Mouse (Mus musculus) v-Abl transformed pro-B cells (cell line): ENCODE measurements around the gene Arid3c.
"Not testable (repeated sequence)": the region's sequence is repeated elsewhere in the genome, so short reads cannot be mapped to it uniquely, and the experiment has no call there.

Experiments used
- in situ Hi-C, 2 experiments: fragments of 400-800 bp; cut with MboI; formaldehyde crosslinking; loops; one replicate each; pipeline ENCODE4 v1.15.1; 2025; ENCODE audit not compliant: unreplicated experiment in 2 of 2

The Arid3c gene

GRCm38 (mm10) chr4:41731052-41731765, at the start of gene Arid3c:
Gene Arid3c, minus strand, starts transcription at chr4:41731142.
- in situ Hi-C loops, result loop anchor here in 1 of 2 experiments (25.0 kb wide), 1 partner anchor 1019 kb away; the partner anchor contains the start of genes Aptx and Dnaja1

- in situ Hi-C loops, result not testable (repeated sequence)
Measured at GRCm38 (mm10) chr4:41775840-41776239, 44.9 kb upstream of the Arid3c start.

- in situ Hi-C loops, result not testable (repeated sequence)
Measured at GRCm38 (mm10) chr4:41774506-41774905, 43.6 kb upstream of the Arid3c start.

GRCm38 (mm10) chr4:41774002-41774401, 43.1 kb upstream of the Arid3c start, which contains the start of gene Ccl27a:
Gene Ccl27a, minus strand, starts transcription at chr4:41774247.
- in situ Hi-C loops, result not testable (repeated sequence)

- in situ Hi-C loops, result not testable (repeated sequence)
Measured at GRCm38 (mm10) chr4:41773502-41773901, 42.6 kb upstream of the Arid3c start.

- in situ Hi-C loops, result not testable (repeated sequence)
Measured at GRCm38 (mm10) chr4:41772946-41773345, 42.0 kb upstream of the Arid3c start.

GRCm38 (mm10) chr4:41767301-41767700, 36.4 kb upstream of the Arid3c start:
- in situ Hi-C loops, result not testable (repeated sequence)

- in situ Hi-C loops, result not testable (repeated sequence)
Measured at GRCm38 (mm10) chr4:41763176-41763575, 32.2 kb upstream of the Arid3c start.

- in situ Hi-C loops, result not testable (repeated sequence)
Measured at GRCm38 (mm10) chr4:41762688-41763114, 31.8 kb upstream of the Arid3c start.

- in situ Hi-C loops, result no loop called here
Measured at GRCm38 (mm10) chr4:41762099-41762687, 31.3 kb upstream of the Arid3c start.

GRCm38 (mm10) chr4:41761680-41762079, 30.7 kb upstream of the Arid3c start:
- in situ Hi-C loops, result no loop called here

- in situ Hi-C loops, result no loop called here
Measured at GRCm38 (mm10) chr4:41760911-41761310, 30.0 kb upstream of the Arid3c start.

- in situ Hi-C loops, result no loop called here
Measured at GRCm38 (mm10) chr4:41760288-41760721, 29.4 kb upstream of the Arid3c start.

GRCm38 (mm10) chr4:41759656-41760287, 28.8 kb upstream of the Arid3c start:
- in situ Hi-C loops, result loop anchor here (5.0 to 10.0 kb wide), 2 partner anchors 1185 to 1203 kb away; partner anchors contain the start of gene Dnajb5 (in 1 of the 2)

- in situ Hi-C loops, result loop anchor here (5.0 to 10.0 kb wide), 2 partner anchors 1186 to 1203 kb away; partner anchors contain the start of gene Dnajb5 (in 1 of the 2)
Measured at GRCm38 (mm10) chr4:41759206-41759605, 28.3 kb upstream of the Arid3c start.

GRCm38 (mm10) chr4:41758701-41759100, 27.8 kb upstream of the Arid3c start:
- in situ Hi-C loops, result loop anchor here (5.0 to 10.0 kb wide), 2 partner anchors 1186 to 1204 kb away; partner anchors contain the start of gene Dnajb5 (in 1 of the 2)

GRCm38 (mm10) chr4:41758021-41758420, 27.1 kb upstream of the Arid3c start:
- in situ Hi-C loops, result loop anchor here (5.0 to 10.0 kb wide), 2 partner anchors 1187 to 1204 kb away; partner anchors contain the start of gene Dnajb5 (in 1 of the 2)

GRCm38 (mm10) chr4:41757321-41757720, 26.4 kb upstream of the Arid3c start:
- in situ Hi-C loops, result loop anchor here (5.0 to 10.0 kb wide), 2 partner anchors 1187 to 1205 kb away; partner anchors contain the start of gene Dnajb5 (in 1 of the 2)

- in situ Hi-C loops, result loop anchor here (5.0 to 10.0 kb wide), 2 partner anchors 1188 to 1206 kb away; partner anchors contain the start of gene Dnajb5 (in 1 of the 2)
Measured at GRCm38 (mm10) chr4:41756440-41756839, 25.5 kb upstream of the Arid3c start.
